Mouse (Mus musculus) CD4-positive, CD25-positive, alpha-beta regulatory T cell, adult 2 months (primary cell): ENCODE data around the gene Zmat3.

ENCODE experiments used
- DNase-seq: peaks from one replicate; pipeline ENCODE4 v3.0.0-alpha.2; 2012; ENCODE audit warnings: low read depth, low spot score

The Zmat3 gene

DNA sequence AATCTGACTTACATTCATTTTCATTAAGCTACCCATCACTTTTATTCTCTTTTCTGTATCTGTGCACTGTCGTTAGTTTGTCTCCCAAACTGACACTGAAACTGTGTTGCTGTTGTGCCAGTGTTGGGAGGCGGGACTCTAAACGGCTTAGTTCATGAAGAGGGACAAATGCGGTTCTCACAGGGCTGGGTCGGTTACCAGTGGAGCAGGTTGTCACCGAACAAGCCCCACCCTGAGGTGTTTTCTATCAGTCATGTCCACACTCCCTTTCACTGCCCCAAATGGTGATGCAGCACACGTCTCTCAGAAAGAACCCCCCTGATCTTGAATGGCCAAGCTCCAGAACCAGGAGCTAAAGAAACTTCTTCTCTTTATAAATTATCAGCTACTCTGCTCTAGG, 6.1 kb upstream of the Zmat3 start:
- no peak for DNase-seq

DNA sequence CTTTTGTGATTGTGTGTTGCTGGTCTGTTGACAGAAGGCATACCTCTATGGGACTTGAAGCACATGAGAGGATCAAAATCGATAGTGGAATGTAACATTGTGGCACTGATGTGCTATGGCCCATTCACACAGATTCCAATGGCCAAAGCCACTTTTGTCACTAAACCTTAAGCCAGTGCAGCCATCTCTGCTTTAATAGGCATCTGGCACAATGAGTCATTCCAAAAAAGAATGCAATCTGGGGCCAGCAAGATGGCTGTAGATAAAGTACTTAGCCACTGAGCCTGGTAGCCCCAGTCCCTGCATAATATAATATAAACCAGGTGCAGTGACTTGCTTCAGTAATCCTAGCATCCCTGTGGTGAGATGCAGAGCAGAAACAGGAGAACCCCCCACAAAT, 1.7 kb upstream of the Zmat3 start:
- no peak for DNase-seq

DNA sequence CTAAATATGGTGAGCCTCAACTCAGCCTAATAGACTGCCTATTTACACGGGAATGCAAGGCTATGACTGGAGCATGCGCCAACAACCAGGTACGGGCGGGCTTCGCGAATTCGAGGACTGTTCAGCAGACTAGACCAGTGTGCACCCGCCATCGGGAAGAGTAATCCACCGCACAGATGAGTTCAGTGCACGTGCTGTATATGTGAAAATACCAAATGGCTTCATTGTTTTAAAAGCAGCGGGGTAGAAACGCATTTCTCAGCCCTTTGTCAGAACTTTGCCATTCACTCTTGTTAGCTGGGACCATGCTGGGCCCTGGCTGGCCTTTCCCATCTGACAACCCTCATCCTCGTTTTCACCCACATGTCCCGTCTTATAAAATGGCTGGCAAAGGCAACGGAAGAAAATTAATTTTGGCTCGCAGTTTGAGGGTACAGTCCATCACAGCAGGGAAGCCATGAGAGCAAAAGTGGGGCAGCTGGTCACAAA, 476 bp upstream of the Zmat3 start:
- DNase-seq: no peak

DNA sequence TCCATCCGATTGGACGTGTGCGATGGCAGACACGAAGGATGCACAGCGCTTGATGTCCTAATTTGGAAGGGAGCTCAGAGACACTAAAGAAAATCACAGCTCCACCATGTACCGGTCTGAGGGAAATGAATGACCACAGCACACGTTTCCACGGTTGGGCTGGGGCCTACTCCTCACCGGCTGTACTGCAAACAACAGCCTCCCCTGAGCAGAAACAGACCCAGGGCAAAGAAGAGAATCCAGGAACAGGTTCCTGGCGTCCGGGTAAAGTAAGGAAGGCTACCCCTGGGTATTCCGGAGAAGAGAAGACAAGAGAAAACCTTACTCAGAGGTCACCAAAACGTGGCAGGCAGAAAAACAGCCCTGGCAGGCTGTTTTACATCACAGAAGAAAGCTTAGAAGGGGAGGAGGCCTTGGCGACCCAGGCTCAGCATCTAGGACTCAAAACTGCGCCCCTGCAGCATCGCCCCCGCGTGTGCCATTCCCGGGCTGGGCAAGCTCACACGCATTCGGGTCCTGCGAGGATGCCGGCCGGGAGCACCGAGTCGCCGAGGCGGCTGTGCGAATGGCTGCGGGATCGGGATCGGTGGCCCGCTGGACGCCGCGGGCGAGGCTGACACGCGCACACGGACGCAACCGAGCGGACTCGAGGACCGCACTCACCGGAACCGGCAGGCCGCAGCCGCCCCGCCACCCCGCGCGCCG, 821 bp downstream of the Zmat3 start:
- peak; percentile 58 for DNase-seq

DNA sequence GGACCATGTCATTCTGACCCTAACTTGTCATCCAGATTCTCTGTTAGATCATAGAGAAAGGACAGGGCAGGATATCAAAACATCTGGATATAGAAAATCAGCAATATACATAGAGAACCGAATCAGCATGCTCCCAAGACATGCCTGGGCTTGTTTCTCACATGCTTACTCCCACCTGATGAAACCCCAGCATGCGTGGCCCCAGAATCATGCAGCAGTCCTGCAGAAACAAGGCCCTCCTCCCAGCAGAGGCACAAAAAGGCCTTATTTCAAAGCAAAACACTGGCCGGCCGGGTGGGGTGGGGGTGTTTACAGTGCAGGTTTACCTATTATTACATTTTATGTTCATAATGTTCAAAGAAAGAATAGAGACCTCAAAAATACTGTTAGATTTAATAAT, 1.6 kb downstream of the Zmat3 start:
- DNase-seq: no peak

DNA sequence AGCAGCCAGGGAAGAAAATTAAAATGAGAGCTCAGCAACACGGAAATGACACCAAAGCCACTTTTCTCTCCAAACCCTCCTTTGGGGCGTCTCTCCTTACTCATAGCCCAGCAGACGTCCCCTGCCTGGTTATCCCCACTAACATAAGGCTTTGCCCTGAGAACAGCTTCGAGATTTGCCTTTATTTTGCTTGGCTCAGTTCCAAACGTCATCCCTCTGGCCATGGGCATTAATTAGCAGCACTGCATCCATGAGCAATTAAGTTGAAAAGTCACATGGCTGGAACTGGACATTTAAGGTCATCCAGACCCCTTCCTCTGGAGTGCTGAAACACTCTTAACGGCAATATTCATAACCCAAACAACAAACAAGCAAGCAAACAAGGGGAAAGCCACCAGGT, 4.6 kb downstream of the Zmat3 start:
- no peak for DNase-seq

DNA sequence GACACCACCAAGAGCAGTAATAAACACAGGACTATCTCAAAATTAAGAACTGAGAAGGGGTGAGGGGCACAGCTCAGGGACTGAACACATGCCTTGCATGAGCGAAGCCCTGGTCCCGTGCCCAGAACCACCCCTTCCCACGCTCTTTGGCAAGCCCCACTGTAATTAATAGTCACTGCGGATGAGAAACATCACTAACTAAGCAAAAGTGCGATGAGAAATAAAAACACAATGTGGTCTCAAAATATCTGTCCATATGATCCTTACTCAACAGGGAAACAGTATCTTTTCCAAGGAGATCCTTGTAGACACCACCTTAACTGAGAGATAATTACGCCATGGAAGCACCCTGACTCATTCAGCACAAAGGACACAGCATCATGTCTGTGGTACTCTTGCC, 17.9 kb downstream of the Zmat3 start:
- DNase-seq: no peak

DNA sequence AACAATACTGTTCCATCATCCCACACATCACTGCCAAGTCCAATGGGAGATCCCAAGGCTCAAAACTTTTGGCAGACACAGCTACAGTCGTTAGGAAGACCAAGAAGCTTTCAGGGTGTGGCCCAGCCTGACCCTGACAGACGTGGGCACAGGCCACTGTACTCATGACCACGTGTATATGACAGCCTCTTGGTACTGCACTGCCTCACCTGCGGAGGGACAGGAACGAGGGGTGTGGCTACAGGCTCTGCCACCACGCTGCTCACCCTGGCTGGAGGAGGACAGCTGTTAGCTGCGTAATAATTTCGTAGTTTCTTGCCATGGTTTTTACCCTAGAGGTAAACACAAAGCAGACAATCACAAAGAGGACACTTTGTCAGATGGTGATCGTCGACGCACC, 20.6 kb downstream of the Zmat3 start:
- DNase-seq: no peak

DNA sequence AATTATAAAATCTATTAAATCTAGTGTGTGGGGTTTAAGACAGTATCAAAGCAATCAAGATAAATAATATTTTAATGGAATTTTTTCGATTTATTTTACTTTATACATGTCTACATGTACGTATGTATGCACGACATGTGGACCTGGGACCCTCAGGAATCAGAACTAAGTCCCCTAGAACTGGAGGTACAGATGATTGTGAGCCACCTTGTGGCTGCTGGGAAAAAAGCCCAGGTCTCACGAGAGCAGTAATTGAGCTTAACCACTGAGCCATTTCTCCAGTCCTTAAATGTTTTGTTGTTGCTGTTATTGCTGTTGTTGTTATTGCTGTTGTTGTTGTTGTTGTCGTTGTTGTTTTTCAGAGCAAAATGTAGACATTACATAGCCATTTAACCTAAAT, 21.0 kb downstream of the Zmat3 start:
- DNase-seq: no peak

DNA sequence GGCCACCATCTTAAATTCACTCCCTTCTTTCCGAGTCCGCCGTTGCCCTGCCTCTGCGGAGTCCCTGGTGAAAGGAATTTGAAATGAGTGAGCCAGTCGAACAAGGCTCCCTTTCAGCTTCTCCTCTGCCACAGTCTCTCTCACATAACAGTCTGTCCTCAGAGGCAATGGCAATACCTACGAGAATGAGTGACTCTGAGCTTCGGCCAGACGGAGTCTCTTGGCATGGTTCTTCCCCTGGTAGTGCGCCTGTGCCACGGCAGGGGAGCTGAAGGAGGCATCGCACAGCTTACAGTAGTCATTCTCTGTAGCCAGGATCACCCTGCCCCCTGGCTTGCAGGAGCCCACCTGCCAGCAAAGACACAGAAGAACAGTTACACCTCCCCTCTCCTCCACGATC, 22.4 kb downstream of the Zmat3 start:
- no peak for DNase-seq

DNA sequence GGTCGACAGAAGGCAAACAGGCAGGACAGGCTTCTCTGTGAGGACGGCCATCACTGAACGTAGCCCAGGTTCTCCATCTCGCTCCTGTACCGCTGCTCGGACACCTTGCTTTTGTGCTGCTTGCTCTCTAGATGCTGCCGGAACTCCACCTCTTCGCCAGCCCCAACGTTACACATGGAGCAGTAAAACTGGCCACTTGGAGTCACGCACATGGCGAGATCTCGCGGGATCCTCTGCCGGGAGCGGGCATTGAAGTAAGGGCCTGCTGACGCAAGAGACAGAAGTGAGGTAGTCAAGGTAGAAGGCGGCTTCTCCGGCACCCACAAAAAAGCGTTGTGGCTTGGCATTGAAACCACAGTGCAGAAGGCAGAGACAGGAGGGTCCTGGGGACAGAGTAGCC, 24.4 kb downstream of the Zmat3 start:
- no peak for DNase-seq

DNA sequence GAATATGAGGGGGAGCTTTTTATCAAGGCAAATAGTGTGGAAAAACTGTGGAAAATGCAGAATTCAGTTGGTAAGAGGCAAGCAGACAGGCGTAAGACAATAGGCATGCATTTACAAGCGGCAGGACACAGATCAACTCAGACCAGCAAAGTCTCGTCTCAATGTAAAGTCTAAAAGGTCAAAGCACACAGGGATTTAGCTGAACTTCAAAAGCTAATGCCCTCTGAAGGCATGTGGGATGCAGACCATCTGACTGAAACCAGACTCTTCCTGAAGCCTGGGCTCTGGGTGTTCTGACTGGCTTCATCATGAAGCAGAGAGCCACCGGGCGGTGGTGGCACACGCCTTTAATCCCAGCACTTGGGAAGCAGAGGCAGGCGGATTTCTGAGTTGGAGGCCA, 27.6 kb downstream of the Zmat3 start:
- no peak for DNase-seq

DNA sequence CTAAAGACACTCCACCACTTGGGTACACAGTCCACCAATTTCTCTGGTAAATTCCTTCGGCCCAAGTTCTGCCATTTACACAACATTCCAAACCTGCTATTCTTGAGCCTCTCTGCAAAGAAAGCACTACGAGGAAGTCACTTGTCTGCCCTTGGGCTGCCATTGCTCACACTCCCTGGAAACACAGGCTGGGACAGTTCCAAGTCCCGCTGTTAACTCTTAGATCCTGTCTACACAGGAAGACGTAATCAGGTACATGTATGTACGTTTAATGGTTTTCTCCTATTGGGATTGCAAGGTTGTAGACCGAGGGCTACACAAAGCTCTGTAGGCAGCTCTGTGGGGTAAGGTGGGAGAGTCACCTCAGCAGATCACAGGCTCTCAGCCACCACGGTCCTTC, 28.0 kb downstream of the Zmat3 start:
- DNase-seq: no peak

DNA sequence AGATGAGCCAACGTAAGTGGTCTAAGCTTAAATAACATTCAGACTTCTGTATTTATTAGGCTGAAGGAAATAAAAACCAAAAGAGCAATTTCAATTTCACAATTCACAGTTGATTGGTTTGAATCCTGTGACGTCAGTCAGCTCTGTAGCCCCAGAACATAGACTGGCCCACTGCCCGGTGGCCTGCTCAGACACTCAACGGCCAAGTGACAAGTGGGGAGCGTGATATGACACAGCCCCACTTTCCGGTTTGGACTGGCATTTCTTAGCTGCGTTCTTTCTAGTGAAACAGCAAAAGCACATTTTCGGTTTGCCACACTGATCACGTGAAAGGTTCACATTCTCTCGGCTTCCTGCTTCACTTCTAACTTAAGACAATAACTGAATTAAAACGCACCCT, 30.9 kb downstream of the Zmat3 start:
- no peak for DNase-seq

DNA sequence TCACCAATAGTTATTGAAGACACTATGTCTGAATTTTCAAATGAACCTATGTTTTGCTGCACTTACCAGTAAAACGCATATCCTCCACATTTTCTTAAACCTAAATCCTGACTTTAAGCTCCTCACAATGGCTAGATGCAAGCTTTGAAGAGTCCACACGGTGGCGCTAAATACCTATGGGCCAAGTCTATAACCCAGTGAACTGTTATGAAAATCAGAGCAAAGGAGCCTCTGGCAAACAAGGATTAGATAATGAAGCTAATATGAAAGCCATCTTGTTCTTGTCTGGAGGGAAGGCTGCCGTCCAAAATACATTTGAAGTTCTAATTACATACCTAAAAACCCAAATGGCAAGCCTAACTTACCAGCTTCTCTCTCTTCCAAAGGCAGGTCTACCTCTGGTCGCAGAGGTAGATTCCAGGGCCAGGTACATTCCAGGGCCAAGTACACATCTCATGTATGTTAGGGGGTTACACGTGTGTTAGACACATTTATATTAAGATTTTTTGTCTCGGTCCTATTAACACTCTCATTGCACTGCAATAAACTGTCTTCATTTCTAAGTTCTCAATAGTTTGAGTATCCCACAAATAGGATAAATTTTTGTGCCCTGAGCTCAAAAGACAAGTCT, 32.2 kb downstream of the Zmat3 start:
- peak; percentile 88 for DNase-seq

DNA sequence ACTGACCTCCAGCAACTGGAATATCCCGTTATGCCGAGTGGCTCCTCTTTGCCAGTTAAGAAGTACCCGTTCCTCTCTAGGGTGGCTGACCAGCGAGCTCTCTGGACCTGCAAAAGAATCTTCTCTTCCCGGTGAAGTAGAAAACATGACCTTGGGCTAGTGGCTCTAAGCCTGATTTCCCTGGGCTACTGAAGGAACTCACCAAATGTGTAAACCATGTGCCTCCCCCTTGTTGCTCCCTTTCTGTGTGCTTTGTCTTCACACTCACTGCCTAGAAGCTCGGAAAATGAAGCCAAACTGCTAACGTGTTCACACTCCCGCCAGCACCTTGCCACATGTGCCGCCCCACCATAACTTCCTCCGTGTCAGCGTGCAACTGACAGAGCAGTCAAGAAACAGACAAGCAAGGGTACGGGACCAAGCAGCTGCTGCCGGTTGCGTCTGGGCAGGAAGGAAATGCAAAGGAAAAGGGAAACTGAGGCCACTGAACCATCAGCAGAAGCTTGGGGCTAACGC, 47.9 kb downstream of the Zmat3 start:
- peak; percentile 9 for DNase-seq

DNA sequence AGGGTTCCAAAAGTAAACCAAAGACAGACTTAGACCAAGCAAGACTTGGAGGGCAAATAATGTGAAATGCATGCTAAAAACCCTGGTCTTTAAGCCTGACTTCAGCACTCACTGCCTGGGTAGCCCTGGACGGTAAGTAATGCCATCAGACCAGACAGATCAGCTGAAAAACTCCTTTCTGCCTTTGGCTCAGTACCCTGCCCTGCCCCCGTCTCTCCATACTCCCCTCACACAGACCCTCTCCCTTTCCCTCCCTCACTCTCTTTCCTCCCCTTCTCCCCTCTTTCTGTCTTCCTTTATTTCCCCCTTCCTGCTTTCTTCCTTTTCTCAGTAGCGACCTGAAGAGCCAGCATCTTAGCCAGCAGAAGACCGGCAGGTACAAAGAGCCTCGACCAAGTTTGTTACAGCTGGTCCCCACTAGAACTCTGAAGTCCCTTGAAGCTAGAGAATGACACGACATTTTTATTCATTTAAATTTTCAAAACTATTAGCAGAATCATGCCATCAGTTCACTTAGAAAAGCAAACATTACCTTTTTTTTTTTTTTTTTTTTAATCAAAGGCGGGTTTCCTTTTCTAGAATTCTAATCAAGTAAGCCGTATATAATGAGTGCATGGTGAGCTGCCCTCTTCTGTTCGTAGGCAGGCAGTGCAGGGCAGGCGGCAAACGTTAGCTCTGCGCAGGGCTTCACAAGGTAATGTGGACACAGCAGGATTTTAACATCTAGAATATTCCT, 48.5 kb downstream of the Zmat3 start:
- peak; percentile 51 for DNase-seq

DNA sequence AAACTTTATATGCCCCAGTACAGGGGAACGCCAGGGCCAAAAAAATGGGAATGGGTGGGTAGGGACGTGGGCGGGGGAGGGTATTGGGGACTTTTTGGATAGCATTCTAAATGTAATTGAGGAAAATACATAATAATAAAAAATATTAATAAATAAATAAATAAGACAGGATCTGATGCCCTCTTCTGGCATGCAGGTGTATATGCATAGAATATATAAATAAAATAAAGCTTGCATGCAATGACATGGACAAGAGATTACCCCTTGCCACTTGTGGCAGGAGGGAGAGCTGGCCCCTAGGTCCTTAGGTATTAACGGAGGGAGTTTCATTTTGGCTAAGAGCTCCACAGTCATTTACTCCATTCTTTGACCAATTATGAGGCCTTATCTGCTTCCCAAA, 51.1 kb downstream of the Zmat3 start:
- no peak for DNase-seq

DNA sequence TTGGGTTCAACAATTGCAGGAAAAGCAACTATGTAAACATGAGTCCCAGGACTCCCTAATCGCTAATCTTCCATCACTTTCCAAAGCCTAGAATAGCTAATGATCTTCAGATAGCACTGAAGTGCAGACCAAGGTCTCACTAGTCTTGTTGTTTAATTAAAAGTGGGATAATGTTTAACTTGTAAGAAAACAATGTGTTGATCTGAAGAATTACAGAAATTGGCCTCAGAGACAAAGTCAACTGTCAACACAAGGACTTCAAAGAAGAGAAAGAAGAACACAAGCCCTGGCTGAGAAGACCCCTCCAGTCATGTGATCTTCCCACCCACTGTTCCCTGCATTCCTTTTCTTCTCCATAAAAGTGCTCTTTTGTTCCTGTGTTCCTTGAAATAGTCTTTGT, 61.6 kb downstream of the Zmat3 start:
- no peak for DNase-seq

DNA sequence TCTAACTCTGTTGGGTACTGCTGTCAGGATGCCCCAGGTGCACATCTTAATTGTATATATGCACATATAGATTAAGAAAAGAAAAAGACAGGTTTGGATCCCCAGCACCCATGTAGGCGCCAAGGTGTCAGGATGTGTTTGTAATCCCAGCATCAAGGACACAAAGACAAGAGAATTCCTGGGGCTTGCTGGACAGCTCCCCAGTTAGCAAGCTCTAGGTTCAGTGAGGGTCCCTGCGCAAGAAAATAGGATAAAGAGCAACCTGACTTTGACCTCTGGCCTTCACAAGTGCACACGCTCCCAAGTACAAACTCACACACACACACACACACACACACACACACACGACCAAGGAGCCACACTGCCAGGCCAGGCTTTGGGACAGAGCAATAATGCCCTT, 73.8 kb downstream of the Zmat3 start:
- DNase-seq: no peak
